Mouse (Mus musculus): ENCODE results near the gene Tjp1. TPM values are rescaled to one million over a fixed set of nuclear protein-coding genes. Genes with fewer than 3 reads are reported as not detected.
A peak's percentile ranks its signal among the peaks of the same experiment; 100 is the strongest.

Tjp1 gene
- total RNA-seq, 1 experiment = 39.3 TPM

- Histone ChIP-seq H3K9ac (ENCODE audit: insufficient read depth, low read depth, low read length, poor library complexity, severe bottlenecking) (peak overlapping the region; percentile 43; the same call in 1 of the 2 replicates), H3K27ac (ENCODE audit: insufficient read depth, low read depth, low read length, poor library complexity, severe bottlenecking) (no peak overlapping the region), H3K9me3 (ENCODE audit: control insufficient read depth, insufficient read depth, low read depth, low read length) (no peaks in the 10 kb centered on the region), H3K4me3 (ENCODE audit: insufficient read depth in 1 of 2, low read depth in 1 of 2, low read length in 2 of 2, poor library complexity in 1 of 2, severe bottlenecking in 1 of 2) (0 out of 4 replicates have a peak overlapping the region, but pooled peaks of 1 of the 2 experiments have one; percentile 37), H3K36me3 (ENCODE audit: control insufficient read depth, insufficient read depth, low read length, poor library complexity, severe bottlenecking) (no peaks in the 10 kb centered on the region), H3K4me1 (ENCODE audit: control insufficient read depth in 2 of 2, insufficient read depth in 2 of 2, low read length in 2 of 2, poor library complexity in 1 of 2) (peaks cover 2 to 5% of the 10 kb centered on the region in 2 experiments; a peak in 2 of 4 replicates)
- peak; percentile 59 for DNase-seq (ENCODE audit: low read depth, low spot score)
- in situ Hi-C loops (cut with MboI; ENCODE audit: low sequenced_read_pairs in 2 of 2, unreplicated experiment in 2 of 2) = no loop called here
- TF ChIP-seq CHD2 (IDR thresholded peaks at IDR 0.05; ENCODE audit: low read depth, low read length) (no peak), HCFC1 (IDR thresholded peaks at IDR 0.05; ENCODE audit: borderline replicate concordance, insufficient read depth, low read length) (no peak), MAFK (IDR thresholded peaks at IDR 0.05; ENCODE audit: insufficient read depth, low read depth, low read length) (no peak), ZC3H11A (IDR thresholded peaks at IDR 0.05; ENCODE audit: borderline replicate concordance, low read depth, low read length) (no peak), ZNF384 (IDR thresholded peaks at IDR 0.05; ENCODE audit: low read depth, low read length) (no peak)
Observed at GRCm38 (mm10) chr7:65486259-65486681, 41.3 kb downstream of the Tjp1 start.

GRCm38 (mm10) chr7:65484170-65484778 is 43.3 kb downstream of the Tjp1 start:
- in situ Hi-C loops (cut with MboI; ENCODE audit: low sequenced_read_pairs in 2 of 2, unreplicated experiment in 2 of 2) = no loop called here
- Histone ChIP-seq H3K36me3 (ENCODE audit: control insufficient read depth, insufficient read depth, low read length, poor library complexity, severe bottlenecking) (no peaks in the 10 kb centered on the region), H3K4me1 (ENCODE audit: control insufficient read depth in 2 of 2, insufficient read depth in 2 of 2, low read length in 2 of 2, poor library complexity in 1 of 2) (peaks cover 2 to 5% of the 10 kb centered on the region in 2 experiments; a peak in 2 of 4 replicates), H3K9me3 (ENCODE audit: control insufficient read depth, insufficient read depth, low read depth, low read length) (no peaks in the 10 kb centered on the region), H3K27ac (ENCODE audit: insufficient read depth, low read depth, low read length, poor library complexity, severe bottlenecking) (no peak overlapping the region), H3K9ac (ENCODE audit: insufficient read depth, low read depth, low read length, poor library complexity, severe bottlenecking) (no peak overlapping the region), H3K4me3 (ENCODE audit: insufficient read depth in 1 of 2, low read depth in 1 of 2, low read length in 2 of 2, poor library complexity in 1 of 2, severe bottlenecking in 1 of 2) (no peak overlapping the region)
- DNase-seq (ENCODE audit: low read depth, low spot score) = no peak
- no peak for TF ChIP-seq ZC3H11A (IDR thresholded peaks at IDR 0.05; ENCODE audit: borderline replicate concordance, low read depth, low read length)
- TF ChIP-seq CHD2 (IDR thresholded peaks at IDR 0.05; ENCODE audit: low read depth, low read length) = no peak
- TF ChIP-seq HCFC1 (IDR thresholded peaks at IDR 0.05; ENCODE audit: borderline replicate concordance, insufficient read depth, low read length) = no peak
- no peak for TF ChIP-seq MAFK (IDR thresholded peaks at IDR 0.05; ENCODE audit: insufficient read depth, low read depth, low read length)
- TF ChIP-seq ZNF384 (IDR thresholded peaks at IDR 0.05; ENCODE audit: low read depth, low read length) = no peak

GRCm38 (mm10) chr7:65482216-65482615 is 45.4 kb downstream of the Tjp1 start:
- peaks cover 2 to 5% of the 10 kb centered on the region in 2 experiments; a peak in 2 of 4 replicates for H3K4me1 ChIP-seq (ENCODE audit: control insufficient read depth in 2 of 2, insufficient read depth in 2 of 2, low read length in 2 of 2, poor library complexity in 1 of 2)
- no peak overlapping the region for H3K4me3 ChIP-seq (ENCODE audit: insufficient read depth in 1 of 2, low read depth in 1 of 2, low read length in 2 of 2, poor library complexity in 1 of 2, severe bottlenecking in 1 of 2)
- no peaks in the 10 kb centered on the region for H3K36me3 ChIP-seq (ENCODE audit: control insufficient read depth, insufficient read depth, low read length, poor library complexity, severe bottlenecking)
- TF ChIP-seq ZC3H11A (IDR thresholded peaks at IDR 0.05; ENCODE audit: borderline replicate concordance, low read depth, low read length) (no peak), ZNF384 (IDR thresholded peaks at IDR 0.05; ENCODE audit: low read depth, low read length) (no peak)
- no peaks in the 10 kb centered on the region for H3K9me3 ChIP-seq (ENCODE audit: control insufficient read depth, insufficient read depth, low read depth, low read length)
- in situ Hi-C loops (cut with MboI; ENCODE audit: low sequenced_read_pairs in 2 of 2, unreplicated experiment in 2 of 2) = no loop called here
- no peak overlapping the region for H3K27ac ChIP-seq (ENCODE audit: insufficient read depth, low read depth, low read length, poor library complexity, severe bottlenecking)
- no peak overlapping the region for H3K9ac ChIP-seq (ENCODE audit: insufficient read depth, low read depth, low read length, poor library complexity, severe bottlenecking)
- no peak for DNase-seq (ENCODE audit: low read depth, low spot score)

GRCm38 (mm10) chr7:65472048-65472447 is 55.5 kb downstream of the Tjp1 start:
- TF ChIP-seq HCFC1 (IDR thresholded peaks at IDR 0.05; ENCODE audit: borderline replicate concordance, insufficient read depth, low read length) (no peak), CHD2 (IDR thresholded peaks at IDR 0.05; ENCODE audit: low read depth, low read length) (no peak), ZNF384 (IDR thresholded peaks at IDR 0.05; ENCODE audit: low read depth, low read length) (no peak), MAFK (IDR thresholded peaks at IDR 0.05; ENCODE audit: insufficient read depth, low read depth, low read length) (no peak), ZC3H11A (IDR thresholded peaks at IDR 0.05; ENCODE audit: borderline replicate concordance, low read depth, low read length) (no peak)
- DNase-seq (ENCODE audit: low read depth, low spot score) = no peak
- Histone ChIP-seq H3K4me3 (ENCODE audit: insufficient read depth in 1 of 2, low read depth in 1 of 2, low read length in 2 of 2, poor library complexity in 1 of 2, severe bottlenecking in 1 of 2) (no peak overlapping the region), H3K36me3 (ENCODE audit: control insufficient read depth, insufficient read depth, low read length, poor library complexity, severe bottlenecking) (no peaks in the 10 kb centered on the region), H3K4me1 (ENCODE audit: control insufficient read depth in 2 of 2, insufficient read depth in 2 of 2, low read length in 2 of 2, poor library complexity in 1 of 2) (peaks cover 0 to 6% of the 10 kb centered on the region in 2 experiments; a peak in 2 of 4 replicates), H3K27ac (ENCODE audit: insufficient read depth, low read depth, low read length, poor library complexity, severe bottlenecking) (no peak overlapping the region), H3K9ac (ENCODE audit: insufficient read depth, low read depth, low read length, poor library complexity, severe bottlenecking) (no peak overlapping the region), H3K9me3 (ENCODE audit: control insufficient read depth, insufficient read depth, low read depth, low read length) (no peaks in the 10 kb centered on the region)
- in situ Hi-C loops (cut with MboI; ENCODE audit: low sequenced_read_pairs in 2 of 2, unreplicated experiment in 2 of 2) = no loop called here

Measured in ES-E14 (cell line).